Mouse (Mus musculus) heart, embryonic 16.5 days (tissue): ENCODE measurements around the gene 9130019O22Rik. TPM values are rescaled to one million over a fixed set of nuclear protein-coding genes. Genes with fewer than 3 reads are reported as not detected.
A peak's percentile ranks its signal among the peaks of the same experiment; 100 is the strongest.
"Not testable (repeated sequence)": the region's sequence is repeated elsewhere in the genome, so short reads cannot be mapped to it uniquely, and the experiment has no call there.

Experiments used
- ATAC-seq: fragments of 200-750 bp; cut with Nextera tagmentation; replicated peaks from 2 replicates; pipeline ENCODE4 v1.8.0; 2017; ENCODE audit warnings: moderate number of reproducible peaks; ENCODE audit not compliant: insufficient read depth, low FRiP score; ENCODE audit errors: extremely low read depth
- H3K27ac ChIP-seq: fragments of 300-500 bp; sonication (generic); 2 replicates; pipeline ENCODE4 v1.5.1; 2014; ENCODE audit warnings: mild to moderate bottlenecking, low read length, control low read depth, moderate library complexity
- H3K27me3 ChIP-seq: fragments of 300-500 bp; sonication (generic); 2 replicates; pipeline ENCODE4 v1.6.1; 2014; ENCODE audit warnings: low read length, mixed read lengths; ENCODE audit not compliant: control insufficient read depth, insufficient read depth
- H3K36me3 ChIP-seq: fragments of 300-500 bp; sonication (generic); 2 replicates; pipeline ENCODE4 v1.6.1; 2014; ENCODE audit not compliant: control insufficient read depth, insufficient read depth
- H3K4me1 ChIP-seq: fragments of 300-500 bp; sonication (generic); 2 replicates; pipeline ENCODE4 v1.6.1; 2014; ENCODE audit warnings: low read length, mixed read lengths; ENCODE audit not compliant: control insufficient read depth, insufficient read depth
- H3K4me2 ChIP-seq: fragments of 300-500 bp; sonication (generic); 2 replicates; pipeline ENCODE4 v1.6.1; 2014; ENCODE audit warnings: low read depth, mild to moderate bottlenecking, control low read depth, low read length
- H3K4me3 ChIP-seq: fragments of 300-500 bp; sonication (generic); 2 replicates; pipeline ENCODE4 v1.5.1; 2014; ENCODE audit warnings: mild to moderate bottlenecking, control low read depth, low read length
- H3K9ac ChIP-seq: fragments of 300-500 bp; sonication (generic); 2 replicates; pipeline ENCODE4 v1.6.1; 2014; ENCODE audit warnings: low read length, control low read depth
- H3K9me3 ChIP-seq: fragments of 300-500 bp; sonication (generic); replicated peaks from 2 replicates; pipeline ENCODE4 v1.6.1; 2016; ENCODE audit warnings: low read length; ENCODE audit not compliant: control insufficient read depth
- WGBS: fragments of 180-500 bp; shearing (Covaris S2); extraction: QIAGEN DNeasy Blood & Tissue Kit; methylation state at CpG from one replicate; pipeline ENCODE4 v1.1.7; 2014; 5-methylcytosine and 5-hydroxymethylcytosine counted together
- polyA plus RNA-seq: library from polyadenylated mRNA; unstranded; fragments of >200 nt; fragmentation: Nextera tagmentation; extraction: Ambion mirVana; gene quantifications from 2 replicates; pipeline ENCODE4 v1.2.1, GENCODE M21; 2015

9130019O22Rik gene
- polyA plus RNA-seq, 1 experiment from 2014 or later, result 4.9 TPM

GRCm38 (mm10) chr7:127345512-127346325 is 41.2 kb downstream of the 9130019O22Rik start, which contains the start of gene Zfp768:
Gene Zfp768 (minus strand): TSS chr7:127345589.
- ATAC-seq, result peak; percentile 93

DNA sequence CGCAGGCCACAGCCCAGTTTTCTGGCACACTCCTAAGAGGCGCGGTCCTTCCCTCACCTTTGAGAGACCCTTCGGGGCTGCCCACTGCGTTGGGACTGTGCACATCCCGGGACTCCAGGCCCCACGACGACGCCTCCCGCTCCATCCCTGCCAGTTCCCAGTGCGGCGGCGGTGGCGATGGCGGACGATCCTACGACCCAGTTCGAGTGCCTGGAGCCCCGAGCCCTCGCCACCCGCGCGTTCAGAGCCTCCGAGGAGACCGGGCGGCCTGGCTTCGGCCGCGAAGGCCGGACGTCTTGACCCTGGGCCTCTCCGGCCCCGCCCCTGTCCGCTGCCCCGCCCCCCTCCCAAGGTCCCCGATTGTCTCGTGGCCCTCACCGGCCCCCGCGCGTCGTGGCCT is 41.9 kb downstream of the 9130019O22Rik start:
- Histone ChIP-seq H3K9me3 (no peaks in the 10 kb centered on the region), H3K4me1 (peaks cover 20% of the 10 kb centered on the region), H3K27me3 (no peaks in the 10 kb centered on the region), H3K36me3 (peaks cover 15% of the 10 kb centered on the region), H3K9ac (peak overlapping the region; percentile 99), H3K4me3 (peak overlapping the region; percentile 91), H3K4me2 (peak overlapping the region; percentile 89), H3K27ac (peak overlapping the region; percentile 97)
- ATAC-seq, result peak; percentile 32
- under 1% methylated on average over 41 of the region's 42 CpGs for WGBS

More at GRCm38 (mm10) chr7:127345512-127346325, 41.2 kb downstream of the 9130019O22Rik start, which contains the start of gene Zfp768:
- peaks cover 20% of the 10 kb centered on the region for H3K4me1 ChIP-seq
- peak within 1 kb of the TSS; percentile 89 for H3K4me2 ChIP-seq
- peak within 1 kb of the TSS; percentile 99 for H3K9ac ChIP-seq
- H3K27me3 ChIP-seq, result no peaks in the 10 kb centered on the region
- WGBS, result under 1% methylated on average over 51 of the region's 76 CpGs
- H3K27ac ChIP-seq, result peak within 1 kb of the TSS; percentile 97
- H3K36me3 ChIP-seq, result peaks cover 15% of the 10 kb centered on the region
- H3K4me3 ChIP-seq, result peak within 1 kb of the TSS; percentile 91
- no peaks in the 10 kb centered on the region for H3K9me3 ChIP-seq

- H3K9ac ChIP-seq, result peak overlapping the region; percentile 99
- H3K27me3 ChIP-seq, result no peaks in the 10 kb centered on the region
- peak overlapping the region; percentile 91 for H3K4me3 ChIP-seq
- no peaks in the 10 kb centered on the region for H3K9me3 ChIP-seq
- H3K36me3 ChIP-seq, result peaks cover 15% of the 10 kb centered on the region
- 84% methylated on average over 8 of the region's 8 CpGs for WGBS
- H3K4me1 ChIP-seq, result peaks cover 20% of the 10 kb centered on the region
- H3K4me2 ChIP-seq, result peak overlapping the region; percentile 89
- H3K27ac ChIP-seq, result no peak overlapping the region; the same call in 1 of the 2 replicates
- no peak for ATAC-seq
Observed at GRCm38 (mm10) chr7:127344371-127344770, 42.6 kb downstream of the 9130019O22Rik start.

DNA sequence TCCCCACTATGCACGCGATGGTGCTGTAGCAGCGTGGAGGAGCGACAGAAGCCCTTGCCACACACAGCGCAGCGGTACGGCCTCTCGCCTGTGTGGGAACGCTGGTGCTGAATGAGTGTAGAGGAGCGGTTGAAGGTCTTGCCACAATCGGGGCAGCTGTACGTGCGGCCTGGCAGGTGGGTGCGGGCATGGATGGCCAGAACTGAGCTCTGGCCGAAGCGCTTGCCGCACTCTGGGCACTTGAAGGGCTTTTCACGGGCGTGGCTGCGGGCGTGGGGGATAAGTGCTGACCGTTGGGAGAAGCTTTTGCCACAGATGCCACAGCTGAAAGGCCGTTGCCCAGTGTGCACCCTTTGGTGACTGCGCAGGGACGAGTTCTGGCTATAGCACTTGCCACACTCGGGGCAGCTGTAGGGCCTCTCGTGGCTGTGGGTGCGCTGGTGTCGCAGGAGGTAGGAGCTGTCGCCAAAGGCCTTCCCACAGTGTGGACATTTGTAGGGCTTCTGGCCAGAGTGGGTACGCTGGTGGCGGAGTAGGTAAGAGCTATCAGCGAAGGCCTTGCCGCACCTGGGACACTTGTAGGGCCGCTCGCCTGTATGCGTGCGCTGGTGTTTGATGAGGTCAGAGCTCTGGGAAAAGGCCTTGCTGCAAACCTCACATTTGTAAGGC is 43.5 kb downstream of the 9130019O22Rik start:
- H3K9ac ChIP-seq, result no peak overlapping the region
- H3K9me3 ChIP-seq, result no peaks in the 10 kb centered on the region
- 90% methylated on average over 38 of the region's 38 CpGs for WGBS
- ATAC-seq, result no peak
- H3K4me1 ChIP-seq, result peaks cover 20% of the 10 kb centered on the region
- H3K27ac ChIP-seq, result no peak overlapping the region
- no peak overlapping the region for H3K4me3 ChIP-seq
- H3K27me3 ChIP-seq, result no peaks in the 10 kb centered on the region
- peaks cover 15% of the 10 kb centered on the region for H3K36me3 ChIP-seq
- H3K4me2 ChIP-seq, result no peak overlapping the region

- Histone ChIP-seq H3K36me3 (peaks cover 15% of the 10 kb centered on the region), H3K9ac (no peak overlapping the region), H3K4me3 (no peak overlapping the region), H3K9me3 (no peaks in the 10 kb centered on the region), H3K27me3 (no peaks in the 10 kb centered on the region), H3K27ac (peak overlapping the region; percentile 25; the same call in 1 of the 2 replicates), H3K4me1 (peaks cover 21% of the 10 kb centered on the region), H3K4me2 (peak overlapping the region; percentile 10; the same call in 1 of the 2 replicates)
- no peak for ATAC-seq
- 87% methylated on average over 7 of the region's 7 CpGs for WGBS
Observed at GRCm38 (mm10) chr7:127342888-127343287, 44.1 kb downstream of the 9130019O22Rik start.

- Histone ChIP-seq H3K9ac (no peak overlapping the region), H3K4me1 (peaks cover 23% of the 10 kb centered on the region), H3K4me3 (no peak overlapping the region), H3K4me2 (no peak overlapping the region), H3K27ac (peak overlapping the region; percentile 25; the same call in 1 of the 2 replicates), H3K9me3 (no peaks in the 10 kb centered on the region), H3K27me3 (no peaks in the 10 kb centered on the region), H3K36me3 (peaks cover 15% of the 10 kb centered on the region)
- WGBS, result 52% methylated on average over 4 of the region's 4 CpGs
- ATAC-seq, result no peak
Observed at GRCm38 (mm10) chr7:127342332-127342731, 44.6 kb downstream of the 9130019O22Rik start.

DNA sequence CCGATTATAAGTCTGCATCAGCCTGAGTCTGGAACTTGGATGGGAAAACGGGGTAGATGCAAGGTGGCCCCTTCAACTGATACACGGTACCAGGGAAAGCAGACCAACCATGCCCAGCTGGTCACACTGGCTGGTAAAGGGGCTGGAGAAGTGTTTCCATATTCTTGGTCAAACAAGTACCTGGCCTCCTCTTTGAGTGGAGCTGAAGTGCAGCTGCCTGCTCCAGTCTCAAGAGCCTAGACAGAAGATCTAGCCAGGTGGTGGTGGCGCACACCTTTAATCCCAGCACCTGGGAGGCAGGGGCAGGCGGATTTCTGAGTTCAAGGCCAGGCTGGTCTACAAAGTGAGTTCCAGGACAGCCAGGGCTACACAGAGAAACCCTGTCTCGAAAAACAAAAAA is 45.1 kb downstream of the 9130019O22Rik start:
- not testable (repeated sequence) for H3K9ac ChIP-seq, H3K4me2 ChIP-seq, H3K4me3 ChIP-seq, H3K9me3 ChIP-seq, H3K27me3 ChIP-seq, ATAC-seq, H3K27ac ChIP-seq
- 95% methylated on average over 6 of the region's 6 CpGs for WGBS
- peaks cover 22% of the 10 kb centered on the region for H3K4me1 ChIP-seq
- H3K36me3 ChIP-seq, result peaks cover 15% of the 10 kb centered on the region

GRCm38 (mm10) chr7:127341356-127341755 is 45.6 kb downstream of the 9130019O22Rik start:
- WGBS, result 94% methylated on average over 8 of the region's 8 CpGs
- Histone ChIP-seq H3K4me1 (peaks cover 19% of the 10 kb centered on the region), H3K4me2 (no peak overlapping the region), H3K4me3 (no peak overlapping the region), H3K27ac (no peak overlapping the region), H3K27me3 (no peaks in the 10 kb centered on the region), H3K36me3 (peaks cover 15% of the 10 kb centered on the region), H3K9me3 (no peaks in the 10 kb centered on the region), H3K9ac (no peak overlapping the region)
- ATAC-seq, result no peak

GRCm38 (mm10) chr7:127337636-127338035 is 49.3 kb downstream of the 9130019O22Rik start:
- Histone ChIP-seq H3K4me3 (no peak overlapping the region), H3K36me3 (peaks cover 3% of the 10 kb centered on the region; the same call in 1 of the 2 replicates), H3K27ac (no peak overlapping the region), H3K9ac (no peak overlapping the region), H3K4me2 (no peak overlapping the region), H3K9me3 (no peaks in the 10 kb centered on the region), H3K27me3 (no peaks in the 10 kb centered on the region), H3K4me1 (peaks cover 7% of the 10 kb centered on the region; the same call in 1 of the 2 replicates)
- no peak for ATAC-seq
- 45% methylated on average over 4 of the region's 4 CpGs for WGBS
